Mouse (Mus musculus) midbrain, embryonic 12.5 days (tissue): ENCODE measurements around the gene Nav3. TPM values are rescaled to one million over a fixed set of nuclear protein-coding genes. Genes with fewer than 3 reads are reported as not detected.

Experiments
- ATAC-seq: fragments of 200-750 bp; cut with Nextera tagmentation; 2 replicates; pipeline ENCODE4 v1.8.0; 2017; ENCODE audit warnings: low read depth, moderate TSS enrichment, moderate library complexity; ENCODE audit not compliant: low FRiP score
- H3K27ac ChIP-seq: fragments of 300-500 bp; sonication (generic); replicated peaks from 2 replicates; pipeline ENCODE4 v1.5.1; 2016; ENCODE audit warnings: mild to moderate bottlenecking
- H3K27me3 ChIP-seq: fragments of 300-500 bp; sonication (generic); 2 replicates; pipeline ENCODE4 v1.6.1; 2016; ENCODE audit warnings: mild to moderate bottlenecking
- H3K36me3 ChIP-seq: fragments of 300-500 bp; sonication (generic); 2 replicates; pipeline ENCODE4 v1.6.1; 2016
- H3K4me1 ChIP-seq: fragments of 300-500 bp; sonication (generic); 2 replicates; pipeline ENCODE4 v1.6.1; 2016
- H3K4me2 ChIP-seq: fragments of 300-500 bp; sonication (generic); replicated peaks from 2 replicates; pipeline ENCODE4 v1.6.1; 2016; ENCODE audit warnings: mild to moderate bottlenecking, moderate library complexity
- H3K4me3 ChIP-seq: fragments of 300-500 bp; sonication (generic); 2 replicates; pipeline ENCODE4 v1.5.1; 2016; ENCODE audit warnings: mild to moderate bottlenecking
- H3K9ac ChIP-seq: fragments of 300-500 bp; sonication (generic); replicated peaks from 2 replicates; pipeline ENCODE4 v1.6.1; 2016; ENCODE audit warnings: mild to moderate bottlenecking, moderate library complexity
- H3K9me3 ChIP-seq: fragments of 300-500 bp; sonication (generic); 2 replicates; pipeline ENCODE4 v1.6.1; 2016; ENCODE audit warnings: mild to moderate bottlenecking
- WGBS: fragments of 180-500 bp; shearing (Covaris S2); methylation state at CpG from one replicate; pipeline ENCODE4 v1.1.7; 2016; 5-methylcytosine and 5-hydroxymethylcytosine counted together
- polyA plus RNA-seq: library from polyadenylated mRNA; unstranded; fragments of >200 nt; fragmentation: Nextera tagmentation; extraction: Ambion mirVana; gene quantifications from 2 replicates; pipeline ENCODE4 v1.2.1, GENCODE M21; 2016

The Nav3 gene
- polyA plus RNA-seq, 1 experiment from 2014 or later: 16.9 TPM

- 91% methylated on average over 2 of the region's 2 CpGs for WGBS
- no peaks in the 10 kb centered on the region for H3K27me3 ChIP-seq
- H3K36me3 ChIP-seq: no peaks in the 10 kb centered on the region
- H3K9ac ChIP-seq: no peak overlapping the region
- H3K4me3 ChIP-seq: no peak overlapping the region
- no peaks in the 10 kb centered on the region for H3K4me1 ChIP-seq
- no peak overlapping the region for H3K27ac ChIP-seq
- H3K4me2 ChIP-seq: no peak overlapping the region
- no peak for ATAC-seq
- no peaks in the 10 kb centered on the region for H3K9me3 ChIP-seq
Observed at GRCm38 (mm10) chr10:110168892-110169291, 287.1 kb downstream of the Nav3 start.

GRCm38 (mm10) chr10:110162596-110162995 lies 293.4 kb downstream of the Nav3 start:
- H3K36me3 ChIP-seq: no peaks in the 10 kb centered on the region
- H3K4me1 ChIP-seq: no peaks in the 10 kb centered on the region
- no peak overlapping the region for H3K9ac ChIP-seq
- no peak overlapping the region for H3K4me3 ChIP-seq
- ATAC-seq: no peak
- H3K27ac ChIP-seq: no peak overlapping the region
- no peak overlapping the region for H3K4me2 ChIP-seq
- H3K9me3 ChIP-seq: no peaks in the 10 kb centered on the region
- H3K27me3 ChIP-seq: no peaks in the 10 kb centered on the region

- Histone ChIP-seq H3K27me3 (no peaks in the 10 kb centered on the region), H3K4me1 (no peaks in the 10 kb centered on the region), H3K9me3 (no peaks in the 10 kb centered on the region), H3K36me3 (no peaks in the 10 kb centered on the region), H3K4me2 (no peak overlapping the region), H3K27ac (no peak overlapping the region), H3K9ac (no peak overlapping the region), H3K4me3 (no peak overlapping the region)
- peak; percentile 63 for ATAC-seq
- WGBS: 69% methylated on average over 5 of the region's 5 CpGs
Observed at GRCm38 (mm10) chr10:110160894-110161293, 295.1 kb downstream of the Nav3 start.

DNA sequence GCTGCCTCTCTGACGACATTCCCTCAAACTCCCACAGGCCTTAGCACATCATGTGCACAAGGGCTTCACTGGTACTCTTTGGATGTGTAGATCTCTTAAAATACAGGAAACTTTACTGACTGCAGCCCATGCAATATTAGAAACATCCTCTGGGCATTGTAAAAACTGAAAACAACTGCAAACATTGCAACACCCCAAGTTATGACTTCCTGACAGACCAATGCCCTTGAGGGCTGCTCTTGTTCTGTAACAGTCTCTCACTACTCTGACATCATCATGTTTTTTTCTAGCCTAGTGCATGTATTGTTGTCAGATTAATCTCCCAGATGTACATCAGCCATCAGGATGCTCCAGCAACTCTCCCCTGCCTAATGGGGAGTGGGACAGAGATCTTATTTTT lies 296.5 kb downstream of the Nav3 start:
- Histone ChIP-seq H3K9ac (no peak overlapping the region), H3K27ac (0 out of 2 replicates have a peak overlapping the region, but pooled peaks have one; percentile 35)

DNA sequence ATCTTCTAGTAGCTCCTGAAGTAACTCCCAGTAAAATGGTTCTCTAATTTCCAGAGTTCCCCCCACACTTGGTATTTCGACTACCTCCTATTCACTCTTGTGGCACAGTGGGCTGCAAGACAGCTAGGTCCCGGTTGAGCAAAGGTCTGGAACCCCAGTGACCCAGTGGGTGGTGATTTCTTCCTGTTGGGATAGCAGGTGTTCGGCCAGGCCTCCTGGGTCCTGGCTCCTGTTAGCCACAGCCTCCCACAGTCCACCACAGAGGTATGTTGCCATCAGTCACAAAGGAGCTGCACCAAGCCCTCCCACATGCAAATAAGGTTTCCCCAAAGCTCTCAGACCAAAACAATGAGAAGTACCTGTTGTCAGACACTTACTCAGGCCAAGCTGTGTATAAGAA lies 297.9 kb downstream of the Nav3 start:
- 59% methylated on average over 3 of the region's 3 CpGs for WGBS
- H3K27ac ChIP-seq: no peak overlapping the region
- no peaks in the 10 kb centered on the region for H3K36me3 ChIP-seq
- no peaks in the 10 kb centered on the region for H3K9me3 ChIP-seq
- H3K27me3 ChIP-seq: no peaks in the 10 kb centered on the region
- no peak for ATAC-seq
- H3K9ac ChIP-seq: no peak overlapping the region
- no peak overlapping the region for H3K4me3 ChIP-seq
- no peak overlapping the region for H3K4me2 ChIP-seq
- no peaks in the 10 kb centered on the region; the same call in 1 of the 2 replicates for H3K4me1 ChIP-seq

More for the DNA sequence above, 296.5 kb downstream of the Nav3 start:
- no peaks in the 10 kb centered on the region for H3K9me3 ChIP-seq
- 51% methylated on average over 1 of the region's 1 CpGs for WGBS
- no peaks in the 10 kb centered on the region for H3K36me3 ChIP-seq
- H3K4me3 ChIP-seq: no peak overlapping the region
- no peaks in the 10 kb centered on the region for H3K27me3 ChIP-seq
- no peak overlapping the region for H3K4me2 ChIP-seq
- ATAC-seq: no peak
- H3K4me1 ChIP-seq: no peaks in the 10 kb centered on the region; the same call in 1 of the 2 replicates

- Histone ChIP-seq H3K27ac (no peak overlapping the region), H3K4me1 (no peaks in the 10 kb centered on the region; the same call in 1 of the 2 replicates), H3K4me2 (no peak overlapping the region), H3K9ac (no peak overlapping the region), H3K9me3 (no peaks in the 10 kb centered on the region), H3K4me3 (no peak overlapping the region), H3K27me3 (no peaks in the 10 kb centered on the region), H3K36me3 (no peaks in the 10 kb centered on the region)
- ATAC-seq: no peak
- WGBS: 40% methylated on average over 1 of the region's 1 CpGs
Observed at GRCm38 (mm10) chr10:110156412-110156811, 299.6 kb downstream of the Nav3 start.

DNA sequence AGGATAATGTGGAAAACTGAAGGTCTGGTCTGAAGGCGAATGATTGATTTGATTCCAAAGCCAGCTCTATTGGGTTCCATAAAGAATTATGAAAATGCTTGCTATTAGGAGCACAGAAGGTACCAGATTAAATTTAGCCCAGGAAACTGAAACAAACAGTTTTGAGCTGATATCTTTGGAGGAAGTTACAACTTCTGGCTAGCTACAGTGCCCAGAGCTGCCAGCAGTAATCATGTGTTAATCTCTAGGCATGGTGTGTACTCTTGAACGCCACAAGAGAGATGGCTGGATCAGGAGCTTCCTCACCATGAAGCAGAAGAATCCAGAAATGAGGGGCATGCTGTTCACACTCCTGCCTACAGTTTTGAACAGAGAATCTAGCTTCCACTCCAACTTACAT lies 300.5 kb downstream of the Nav3 start:
- no peak for ATAC-seq
- H3K4me2 ChIP-seq: no peak overlapping the region
- H3K4me3 ChIP-seq: no peak overlapping the region
- H3K4me1 ChIP-seq: no peaks in the 10 kb centered on the region; the same call in 1 of the 2 replicates
- H3K9ac ChIP-seq: no peak overlapping the region
- H3K36me3 ChIP-seq: no peaks in the 10 kb centered on the region
- no peaks in the 10 kb centered on the region for H3K27me3 ChIP-seq
- H3K9me3 ChIP-seq: no peaks in the 10 kb centered on the region
- no peak overlapping the region for H3K27ac ChIP-seq
- WGBS: 84% methylated on average over 2 of the region's 2 CpGs

DNA sequence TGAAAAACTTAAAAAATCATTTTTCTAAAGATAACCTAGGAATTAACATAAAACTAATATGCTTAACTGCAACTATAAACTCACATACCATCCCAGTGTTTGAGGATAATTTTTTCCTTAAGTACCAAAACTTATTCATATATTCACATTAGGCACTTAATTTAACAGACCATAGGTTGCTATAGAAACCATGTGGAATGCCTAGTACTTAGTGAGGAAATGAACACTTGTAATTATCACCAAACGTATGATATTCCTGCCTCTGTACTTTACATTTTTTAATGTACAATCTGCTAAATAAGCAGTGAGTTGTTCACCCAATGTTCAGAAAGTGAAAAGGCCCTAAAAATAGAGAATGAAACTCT lies 301.1 kb downstream of the Nav3 start:
- H3K4me3 ChIP-seq: no peak overlapping the region
- H3K27me3 ChIP-seq: no peaks in the 10 kb centered on the region
- H3K27ac ChIP-seq: no peak overlapping the region
- no peaks in the 10 kb centered on the region for H3K36me3 ChIP-seq
- H3K4me1 ChIP-seq: no peaks in the 10 kb centered on the region; the same call in 1 of the 2 replicates
- no peaks in the 10 kb centered on the region for H3K9me3 ChIP-seq
- no peak overlapping the region for H3K4me2 ChIP-seq
- ATAC-seq: peak; percentile 41
- H3K9ac ChIP-seq: no peak overlapping the region
- 46% methylated on average over 1 of the region's 1 CpGs for WGBS

DNA sequence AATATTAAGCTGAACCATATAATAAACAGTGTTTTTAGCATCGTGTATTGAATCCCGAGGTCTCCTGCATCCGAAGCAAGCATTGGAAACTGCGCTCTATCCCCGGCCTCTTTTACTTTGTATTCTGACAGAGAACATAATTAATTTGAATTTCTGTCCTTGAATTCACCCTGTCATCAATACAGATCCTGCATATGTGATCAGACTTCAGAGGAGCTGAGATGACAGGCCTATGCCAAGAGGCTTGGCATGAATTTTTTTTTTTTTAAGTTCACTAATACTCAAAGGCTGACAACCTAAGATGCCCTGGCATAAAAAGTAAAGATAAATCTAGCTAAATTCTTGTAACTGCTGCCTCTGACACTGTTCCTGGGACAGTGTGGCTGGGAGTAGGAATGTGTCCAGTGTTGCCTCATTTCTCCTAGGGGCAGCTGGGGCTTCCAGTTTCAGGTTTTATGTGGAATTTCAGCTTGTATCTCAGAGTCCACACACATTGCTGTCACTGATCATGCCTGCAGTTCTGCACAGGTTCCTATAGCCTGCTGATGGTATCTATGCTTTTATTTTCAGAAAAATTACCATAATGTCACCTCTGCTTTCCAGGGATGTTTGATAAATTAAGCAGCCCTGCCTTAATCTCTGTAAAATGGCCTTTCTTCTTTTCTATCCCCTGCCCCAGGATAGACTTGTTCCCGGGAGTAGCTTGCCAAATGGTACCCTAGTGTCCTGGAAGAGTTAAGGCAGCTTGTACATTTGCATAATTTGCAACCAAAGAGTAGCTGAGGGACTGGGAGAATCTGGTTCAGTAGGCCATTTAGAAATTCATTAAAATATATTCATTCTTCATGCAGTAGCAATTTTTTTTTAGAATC lies 301.8 kb downstream of the Nav3 start:
- WGBS: 74% methylated on average over 6 of the region's 6 CpGs
- Histone ChIP-seq H3K27me3 (no peaks in the 10 kb centered on the region), H3K27ac (peak overlapping the region; percentile 63), H3K4me1 (no peaks in the 10 kb centered on the region; the same call in 1 of the 2 replicates), H3K4me3 (no peak overlapping the region), H3K9me3 (no peaks in the 10 kb centered on the region), H3K4me2 (no peak overlapping the region), H3K9ac (no peak overlapping the region), H3K36me3 (no peaks in the 10 kb centered on the region)
- ATAC-seq: peak; percentile 83

- no peaks in the 10 kb centered on the region for H3K4me1 ChIP-seq
- no peaks in the 10 kb centered on the region for H3K36me3 ChIP-seq
- H3K27me3 ChIP-seq: no peaks in the 10 kb centered on the region
- ATAC-seq: no peak
- H3K9ac ChIP-seq: no peak overlapping the region
- H3K9me3 ChIP-seq: no peaks in the 10 kb centered on the region
- no peak overlapping the region for H3K4me3 ChIP-seq
- no peak overlapping the region for H3K4me2 ChIP-seq
- H3K27ac ChIP-seq: no peak overlapping the region
Observed at GRCm38 (mm10) chr10:110120572-110120971, 335.4 kb downstream of the Nav3 start.

GRCm38 (mm10) chr10:110117341-110117740 lies 338.7 kb downstream of the Nav3 start:
- Histone ChIP-seq H3K36me3 (no peaks in the 10 kb centered on the region), H3K9ac (no peak overlapping the region), H3K4me1 (no peaks in the 10 kb centered on the region), H3K4me2 (no peak overlapping the region), H3K27me3 (no peaks in the 10 kb centered on the region), H3K9me3 (no peaks in the 10 kb centered on the region), H3K27ac (no peak overlapping the region), H3K4me3 (no peak overlapping the region)
- no peak for ATAC-seq
- 62% methylated on average over 2 of the region's 2 CpGs for WGBS

GRCm38 (mm10) chr10:110112669-110113458 lies 343.1 kb downstream of the Nav3 start:
- Histone ChIP-seq H3K4me1 (no peaks in the 10 kb centered on the region), H3K9ac (no peak overlapping the region), H3K27me3 (no peaks in the 10 kb centered on the region), H3K9me3 (no peaks in the 10 kb centered on the region), H3K4me3 (no peak overlapping the region), H3K27ac (no peak overlapping the region), H3K4me2 (no peak overlapping the region), H3K36me3 (no peaks in the 10 kb centered on the region)
- WGBS: 74% methylated on average over 5 of the region's 5 CpGs
- ATAC-seq: 0 out of 2 replicates have a peak, but pooled peaks have one; percentile 23
